Mouse (Mus musculus) C2C12 (cell line): ENCODE data around the gene Atp6v1a. TPM values are rescaled to one million over a fixed set of nuclear protein-coding genes. Genes with fewer than 3 reads are reported as not detected.

Source experiments
- H3K27me3 ChIP-seq: one replicate; pipeline ENCODE4 v1.6.1; 2011; ENCODE audit not compliant: control insufficient read depth, insufficient read depth, insufficient read length
- H3K36me3 ChIP-seq: one replicate; pipeline ENCODE4 v1.6.1; 2011; ENCODE audit not compliant: control insufficient read depth, insufficient read depth
- H3K4me3 ChIP-seq: one replicate; pipeline ENCODE4 v1.5.1; 2011; ENCODE audit warnings: mild to moderate bottlenecking, control low read depth; ENCODE audit not compliant: poor library complexity, insufficient read depth, severe bottlenecking
- H3K79me2 ChIP-seq: one replicate; pipeline ENCODE4 v1.6.1; 2011; ENCODE audit not compliant: control insufficient read depth, insufficient read depth
- H3K79me3 ChIP-seq: one replicate; pipeline ENCODE4 v1.6.1; 2011; ENCODE audit warnings: low read depth, control low read depth
- H3ac ChIP-seq: one replicate; pipeline ENCODE3; 2011; ENCODE audit warnings: low read depth; ENCODE audit not compliant: control insufficient read depth, insufficient read length
- CEBPB ChIP-seq: IDR thresholded peaks from one replicate; pipeline ENCODE4 v1.6.1; 2011; ENCODE audit warnings: low read depth, mild to moderate bottlenecking, control low read depth, moderate library complexity
- CTCF ChIP-seq: IDR thresholded peaks from one replicate; pipeline ENCODE4 v1.5.1; 2011; ENCODE audit not compliant: control insufficient read depth, insufficient read depth, insufficient read length
- FOSL1 ChIP-seq: IDR thresholded peaks from one replicate; pipeline ENCODE4 v1.8.0; 2011; ENCODE audit warnings: mild to moderate bottlenecking, low read length; ENCODE audit not compliant: poor library complexity, insufficient read depth, severe bottlenecking
- MAX ChIP-seq: IDR thresholded peaks from one replicate; pipeline ENCODE4 v1.6.1; 2011; ENCODE audit warnings: mild to moderate bottlenecking, control low read depth
- MYOD1 ChIP-seq: IDR thresholded peaks from one replicate; pipeline ENCODE4 v1.6.1; 2011; ENCODE audit warnings: low read depth; ENCODE audit not compliant: control insufficient read depth, insufficient read length
- MYOG ChIP-seq: IDR thresholded peaks from one replicate; pipeline ENCODE4 v1.6.1; 2011; ENCODE audit not compliant: control insufficient read depth, insufficient read length; ENCODE audit errors: extremely low read depth
- USF1 ChIP-seq: IDR thresholded peaks from one replicate; pipeline ENCODE4 v1.6.1; 2011; ENCODE audit warnings: low read depth, mild to moderate bottlenecking, control low read depth, moderate library complexity
- polyA plus RNA-seq: library from polyadenylated mRNA; unstranded; fragments of >200 nt; fragmentation: generic; extraction: Trizol; gene quantifications from one replicate; pipeline ENCODE4 v1.2.1, GENCODE M21; 2012; ENCODE audit warnings: missing spikeins

Gene Atp6v1a
- polyA plus RNA-seq, 1 experiment = 29.1 TPM

GRCm38 (mm10) chr16:44122574-44122973, 16.9 kb downstream of the Atp6v1a start:
- peaks cover 36% of the 10 kb centered on the region for H3K79me2 ChIP-seq
- peaks cover 16% of the 10 kb centered on the region for H3K79me3 ChIP-seq
- no peaks in the 10 kb centered on the region for H3K27me3 ChIP-seq
- TF ChIP-seq MYOD1 (no peak), MAX (no peak)
- H3ac ChIP-seq = no peak overlapping the region
- H3K4me3 ChIP-seq = no peak overlapping the region
- H3K36me3 ChIP-seq = peaks cover 4% of the 10 kb centered on the region

- peaks cover 15% of the 10 kb centered on the region for H3K79me3 ChIP-seq
- no peak overlapping the region for H3ac ChIP-seq
- H3K4me3 ChIP-seq = no peak overlapping the region
- peaks cover 36% of the 10 kb centered on the region for H3K79me2 ChIP-seq
- H3K36me3 ChIP-seq = peaks cover 4% of the 10 kb centered on the region
- TF ChIP-seq MYOD1 (no peak), MYOG (no peak), CTCF (no peak), FOSL1 (no peak), CEBPB (no peak)
- H3K27me3 ChIP-seq = no peaks in the 10 kb centered on the region
Measured at GRCm38 (mm10) chr16:44122122-44122521, 17.4 kb downstream of the Atp6v1a start.

DNA sequence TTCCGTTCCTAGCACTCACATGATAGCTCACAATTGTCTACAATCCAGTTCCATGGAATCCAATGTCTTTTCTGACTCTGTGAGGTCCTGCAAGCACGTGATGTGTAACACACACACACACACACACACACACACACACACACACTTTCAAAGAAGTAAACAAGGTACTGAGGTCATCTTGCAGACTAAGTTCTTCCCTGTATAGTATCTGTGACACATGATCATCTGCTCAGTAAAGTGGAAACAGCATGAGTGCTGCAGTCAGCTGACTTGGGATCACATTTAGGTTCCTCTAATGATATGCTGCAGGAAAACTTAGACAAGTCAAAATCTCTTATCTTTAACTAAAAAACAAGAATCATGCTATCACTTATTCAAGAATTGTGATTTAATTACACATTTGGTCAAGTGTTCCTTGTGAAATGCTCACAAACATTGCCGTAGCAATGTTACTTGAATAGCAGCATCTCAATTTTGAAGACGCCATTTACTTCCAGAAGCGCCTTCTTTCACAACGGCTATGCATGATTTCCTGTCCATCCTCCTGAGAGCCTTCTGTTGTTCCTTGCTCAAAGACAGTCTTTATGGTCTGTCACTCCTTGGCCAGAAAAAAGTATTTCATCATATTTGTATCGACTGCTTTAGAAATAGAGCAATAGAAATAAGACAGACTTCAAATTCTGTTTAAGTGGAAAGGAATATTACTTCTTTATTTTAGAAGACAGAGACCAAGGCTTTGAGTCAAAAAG, 19.6 kb downstream of the Atp6v1a start:
- Histone ChIP-seq H3K27me3 (no peaks in the 10 kb centered on the region), H3K36me3 (peaks cover 21% of the 10 kb centered on the region), H3K79me2 (peaks cover 23% of the 10 kb centered on the region), H3ac (no peak overlapping the region), H3K79me3 (peaks cover 10% of the 10 kb centered on the region), H3K4me3 (no peak overlapping the region)
- TF ChIP-seq FOSL1 = no peak
- TF ChIP-seq MAX = no peak
- TF ChIP-seq USF1 = no peak
- no peak for TF ChIP-seq CEBPB
- no peak for TF ChIP-seq MYOG
- no peak for TF ChIP-seq MYOD1
- no peak for TF ChIP-seq CTCF

DNA sequence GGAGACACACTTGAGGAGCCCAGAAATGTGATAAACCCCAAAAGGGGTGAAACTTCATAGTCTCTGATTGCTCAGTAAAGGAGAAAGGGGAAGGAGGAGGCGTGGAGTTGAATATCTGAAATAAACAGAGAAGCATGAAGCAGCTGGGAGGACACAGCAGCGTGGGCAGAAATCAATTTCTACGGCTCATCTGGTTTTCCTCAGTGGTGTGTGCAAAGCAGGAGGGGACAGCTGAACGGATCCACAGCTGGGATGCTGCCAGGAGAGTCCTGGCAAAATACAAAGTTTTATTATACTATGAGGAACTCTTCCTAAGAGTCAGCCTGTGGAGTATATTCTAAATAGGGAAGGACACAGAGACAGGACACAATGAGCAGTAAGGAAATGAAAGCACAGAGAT, 30.5 kb downstream of the Atp6v1a start:
- H3ac ChIP-seq = no peak overlapping the region
- no peaks in the 10 kb centered on the region for H3K79me3 ChIP-seq
- H3K79me2 ChIP-seq = no peaks in the 10 kb centered on the region
- TF ChIP-seq MYOG = no peak
- no peak for TF ChIP-seq CEBPB
- no peak for TF ChIP-seq MAX
- TF ChIP-seq USF1 = no peak
- no peak for TF ChIP-seq CTCF
- TF ChIP-seq MYOD1 = no peak
- TF ChIP-seq FOSL1 = no peak
- H3K4me3 ChIP-seq = no peak overlapping the region
- peaks cover 44% of the 10 kb centered on the region for H3K36me3 ChIP-seq
- H3K27me3 ChIP-seq = no peaks in the 10 kb centered on the region

DNA sequence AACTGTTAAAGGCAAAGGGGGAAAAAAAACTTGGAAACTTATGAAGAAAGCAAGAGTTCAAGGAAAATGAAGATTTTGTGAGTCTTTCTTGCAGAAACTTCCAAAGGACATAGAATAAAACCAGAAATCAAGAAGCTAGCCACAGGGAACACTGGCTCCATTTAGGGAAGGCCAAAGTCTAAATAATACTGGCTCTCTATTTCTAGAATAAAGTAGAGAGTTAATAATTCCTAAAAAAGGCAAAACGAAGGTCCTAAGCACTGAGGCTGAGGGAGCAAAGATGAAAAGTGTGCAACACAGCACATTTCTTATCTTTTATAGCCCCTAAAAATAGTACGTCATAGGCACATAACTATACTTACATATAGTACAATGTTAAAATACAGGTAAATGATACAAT, 34.3 kb downstream of the Atp6v1a start:
- TF ChIP-seq CTCF = no peak
- H3K4me3 ChIP-seq = no peak overlapping the region
- H3K79me3 ChIP-seq = no peaks in the 10 kb centered on the region
- H3K27me3 ChIP-seq = no peaks in the 10 kb centered on the region
- no peaks in the 10 kb centered on the region for H3K79me2 ChIP-seq
- no peak overlapping the region for H3ac ChIP-seq
- peaks cover 49% of the 10 kb centered on the region for H3K36me3 ChIP-seq

- Histone ChIP-seq H3K79me3 (no peaks in the 10 kb centered on the region), H3K36me3 (peaks cover 46% of the 10 kb centered on the region)
- TF ChIP-seq CTCF (no peak), MYOG (no peak), USF1 (no peak), MYOD1 (no peak), MAX (no peak), FOSL1 (no peak), CEBPB (no peak)
Measured at GRCm38 (mm10) chr16:44103806-44104766, 35.4 kb downstream of the Atp6v1a start.

More at GRCm38 (mm10) chr16:44103806-44104766, 35.4 kb downstream of the Atp6v1a start:
- Histone ChIP-seq H3K79me2 (no peaks in the 10 kb centered on the region), H3K4me3 (no peak overlapping the region), H3K27me3 (no peaks in the 10 kb centered on the region), H3ac (no peak overlapping the region)
